Mouse (Mus musculus): ENCODE results near the gene Rplp0. TPM values are rescaled to one million over a fixed set of nuclear protein-coding genes. Genes with fewer than 3 reads are reported as not detected.

The Rplp0 gene
- total and polyA plus RNA-seq, 2 experiments = 607 to 709 TPM

- 95% methylated on average over 14 of the region's 14 CpGs for WGBS
- Histone ChIP-seq H3K4me3 (ENCODE audit: insufficient read depth, low read depth, low read length) (no peak overlapping the region), H3K36me3 (ENCODE audit: control insufficient read depth, insufficient read depth, low read length) (peaks cover 9% of the 10 kb centered on the region; the same call in 1 of the 2 replicates), H3K27me3 (ENCODE audit: control insufficient read depth, insufficient read depth, low read length) (no peaks in the 10 kb centered on the region), H3K9ac (ENCODE audit: low read depth, low read length) (no peak overlapping the region), H3K4me1 (ENCODE audit: control insufficient read depth, insufficient read depth, low read length) (peaks cover 16% of the 10 kb centered on the region), H3K27ac (replicated peaks; ENCODE audit: insufficient read depth, low read depth, low read length) (no peak overlapping the region), H3K79me2 (ENCODE audit: control insufficient read depth, insufficient read depth, low read length) (peaks cover 9% of the 10 kb centered on the region; the same call in 1 of the 2 replicates)
- TF ChIP-seq POLR2A (IDR thresholded peaks at IDR 0.05; ENCODE audit: extremely low read depth, insufficient read depth, low read length) (no peak), CTCF (IDR thresholded peaks at IDR 0.05; ENCODE audit: low read depth, low read length) (no peak)
- no peak for DNase-seq (ENCODE audit: extremely low read depth, low read depth, low spot score)
These were observed 13.6 kb upstream of the Rplp0 start for GRCm38 (mm10) chr5:115545636-115546035.

DNA sequence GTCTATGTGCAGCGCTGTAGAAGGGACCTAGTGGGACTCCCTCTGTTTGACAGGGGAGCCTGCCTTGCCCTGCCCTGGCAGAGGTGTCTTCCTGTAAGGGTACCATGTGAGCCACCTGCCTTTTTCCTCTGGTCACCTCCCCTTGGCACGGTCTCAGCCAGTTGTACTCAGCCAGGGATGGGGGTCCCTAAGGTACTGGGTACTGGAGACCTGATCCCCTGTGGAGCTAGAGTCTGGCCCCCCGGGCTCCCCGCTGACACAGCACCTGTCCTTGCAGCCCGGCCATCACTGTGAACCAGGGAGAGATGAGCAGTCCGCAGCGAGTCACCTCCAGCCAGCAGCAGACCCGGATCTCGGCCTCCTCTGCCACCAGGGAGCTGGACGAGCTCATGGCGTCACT lies 12.7 kb upstream of the Rplp0 start:
- H3K36me3 ChIP-seq (ENCODE audit: control insufficient read depth, insufficient read depth, low read length) = peaks cover 9% of the 10 kb centered on the region; the same call in 1 of the 2 replicates

GRCm38 (mm10) chr5:115547014-115547413 lies 12.3 kb upstream of the Rplp0 start:
- H3K9ac ChIP-seq (ENCODE audit: low read depth, low read length) = no peak overlapping the region

More for the DNA sequence above, 12.7 kb upstream of the Rplp0 start:
- Histone ChIP-seq H3K27ac (replicated peaks; ENCODE audit: insufficient read depth, low read depth, low read length) (no peak overlapping the region), H3K9ac (ENCODE audit: low read depth, low read length) (no peak overlapping the region), H3K79me2 (ENCODE audit: control insufficient read depth, insufficient read depth, low read length) (peaks cover 5% of the 10 kb centered on the region; the same call in 1 of the 2 replicates), H3K4me3 (ENCODE audit: insufficient read depth, low read depth, low read length) (no peak overlapping the region), H3K27me3 (ENCODE audit: control insufficient read depth, insufficient read depth, low read length) (no peaks in the 10 kb centered on the region), H3K4me1 (ENCODE audit: control insufficient read depth, insufficient read depth, low read length) (peaks cover 16% of the 10 kb centered on the region)
- DNase-seq (ENCODE audit: extremely low read depth, low read depth, low spot score) = no peak
- 92% methylated on average over 11 of the region's 11 CpGs for WGBS
- TF ChIP-seq POLR2A (IDR thresholded peaks at IDR 0.05; ENCODE audit: extremely low read depth, insufficient read depth, low read length) (no peak), CTCF (IDR thresholded peaks at IDR 0.05; ENCODE audit: low read depth, low read length) (no peak)

GRCm38 (mm10) chr5:115547421-115547820 lies 11.8 kb upstream of the Rplp0 start:
- no peak overlapping the region for H3K27ac ChIP-seq (replicated peaks; ENCODE audit: insufficient read depth, low read depth, low read length)
- H3K4me1 ChIP-seq (ENCODE audit: control insufficient read depth, insufficient read depth, low read length) = peaks cover 15% of the 10 kb centered on the region
- TF ChIP-seq POLR2A (IDR thresholded peaks at IDR 0.05; ENCODE audit: extremely low read depth, insufficient read depth, low read length) (no peak), CTCF (IDR thresholded peaks at IDR 0.05; ENCODE audit: low read depth, low read length) (no peak)
- no peak for DNase-seq (ENCODE audit: extremely low read depth, low read depth, low spot score)
- peaks cover 9% of the 10 kb centered on the region for H3K36me3 ChIP-seq (ENCODE audit: control insufficient read depth, insufficient read depth, low read length)
- WGBS = 94% methylated on average over 7 of the region's 7 CpGs
- 0 out of 2 replicates have a peak, but pooled peaks cover 5% of the 10 kb centered on the region for H3K79me2 ChIP-seq (ENCODE audit: control insufficient read depth, insufficient read depth, low read length)
- no peak overlapping the region for H3K4me3 ChIP-seq (ENCODE audit: insufficient read depth, low read depth, low read length)
- H3K27me3 ChIP-seq (ENCODE audit: control insufficient read depth, insufficient read depth, low read length) = no peaks in the 10 kb centered on the region
- no peak overlapping the region for H3K9ac ChIP-seq (ENCODE audit: low read depth, low read length)

More at GRCm38 (mm10) chr5:115547014-115547413, 12.3 kb upstream of the Rplp0 start:
- peaks cover 5% of the 10 kb centered on the region; the same call in 1 of the 2 replicates for H3K79me2 ChIP-seq (ENCODE audit: control insufficient read depth, insufficient read depth, low read length)
- 87% methylated on average over 6 of the region's 6 CpGs for WGBS
- DNase-seq (ENCODE audit: extremely low read depth, low read depth, low spot score) = no peak
- no peak for TF ChIP-seq CTCF (IDR thresholded peaks at IDR 0.05; ENCODE audit: low read depth, low read length)
- no peak for TF ChIP-seq POLR2A (IDR thresholded peaks at IDR 0.05; ENCODE audit: extremely low read depth, insufficient read depth, low read length)
- H3K4me1 ChIP-seq (ENCODE audit: control insufficient read depth, insufficient read depth, low read length) = peaks cover 16% of the 10 kb centered on the region
- H3K4me3 ChIP-seq (ENCODE audit: insufficient read depth, low read depth, low read length) = no peak overlapping the region
- H3K27ac ChIP-seq (replicated peaks; ENCODE audit: insufficient read depth, low read depth, low read length) = no peak overlapping the region
- H3K27me3 ChIP-seq (ENCODE audit: control insufficient read depth, insufficient read depth, low read length) = no peaks in the 10 kb centered on the region
- peaks cover 9% of the 10 kb centered on the region for H3K36me3 ChIP-seq (ENCODE audit: control insufficient read depth, insufficient read depth, low read length)

GRCm38 (mm10) chr5:115548501-115549285 lies 10.6 kb upstream of the Rplp0 start:
- H3K27ac ChIP-seq (replicated peaks; ENCODE audit: insufficient read depth, low read depth, low read length) = no peak overlapping the region
- H3K27me3 ChIP-seq (ENCODE audit: control insufficient read depth, insufficient read depth, low read length) = no peaks in the 10 kb centered on the region
- DNase-seq (ENCODE audit: extremely low read depth, low read depth, low spot score) = no peak
- H3K9ac ChIP-seq (ENCODE audit: low read depth, low read length) = no peak overlapping the region
- peaks cover 9% of the 10 kb centered on the region for H3K36me3 ChIP-seq (ENCODE audit: control insufficient read depth, insufficient read depth, low read length)
- H3K4me3 ChIP-seq (ENCODE audit: insufficient read depth, low read depth, low read length) = no peak overlapping the region
- 0 out of 2 replicates have a peak, but pooled peaks cover 5% of the 10 kb centered on the region for H3K79me2 ChIP-seq (ENCODE audit: control insufficient read depth, insufficient read depth, low read length)
- peaks cover 4% of the 10 kb centered on the region; the same call in 1 of the 2 replicates for H3K4me1 ChIP-seq (ENCODE audit: control insufficient read depth, insufficient read depth, low read length)
- 95% methylated on average over 18 of the region's 18 CpGs for WGBS
- TF ChIP-seq CTCF (IDR thresholded peaks at IDR 0.05; ENCODE audit: low read depth, low read length) = no peak
- TF ChIP-seq POLR2A (IDR thresholded peaks at IDR 0.05; ENCODE audit: extremely low read depth, insufficient read depth, low read length) = no peak

All from liver, adult 2 months (tissue).